Mouse (Mus musculus): ENCODE results near the gene Rapgef2. TPM values are rescaled to one million over a fixed set of nuclear protein-coding genes. Genes with fewer than 3 reads are reported as not detected.

The Rapgef2 gene
- polyA plus RNA-seq (2012; rRNA removed), result 1.3 TPM in 2 replicates

GRCm38 (mm10) chr3:79286376-79287107 is at the start of gene Rapgef2:
Gene Rapgef2, minus strand, starts transcription at chr3:79286517.

Other genes with a start within 250 kb of the Rapgef2 start
- gene Gm17359, start 50.1 kb upstream of the Rapgef2 start, polyA plus RNA-seq (2012; rRNA removed), result not detected in 2 replicates

All from liver, embryonic 14 days (tissue).